Mouse (Mus musculus) liver, embryonic 14.5 days (tissue): ENCODE results near the gene Apbb2. TPM values are rescaled to one million over a fixed set of nuclear protein-coding genes. Genes with fewer than 3 reads are reported as not detected.
A peak's percentile ranks its signal among the peaks of the same experiment; 100 is the strongest.

Experiments used
- ATAC-seq: fragments of 200-750 bp; cut with Nextera tagmentation; 2 replicates; pipeline ENCODE4 v1.8.0; 2017; ENCODE audit warnings: moderate number of reproducible peaks, mild to moderate bottlenecking, moderate library complexity; ENCODE audit not compliant: insufficient read depth
- DNase-seq, 3 experiments: peaks; one replicate each; pipeline ENCODE4 v3.0.0-alpha.2; 2012 to 2013; ENCODE audit warnings: low read depth in 3 of 3, low spot score in 3 of 3
- H3K27ac ChIP-seq: fragments of 300-500 bp; sonication (generic); 2 replicates; pipeline ENCODE4 v1.5.1; 2014; ENCODE audit warnings: moderate library complexity, mild to moderate bottlenecking, control low read depth, inconsistent platforms
- H3K27me3 ChIP-seq: fragments of 300-500 bp; sonication (generic); 2 replicates; pipeline ENCODE4 v1.6.1; 2014; ENCODE audit warnings: mild to moderate bottlenecking, low read length, moderate library complexity; ENCODE audit not compliant: control insufficient read depth, insufficient read depth
- H3K36me3 ChIP-seq: fragments of 300-500 bp; sonication (generic); replicated peaks from 2 replicates; pipeline ENCODE4 v1.6.1; 2014; ENCODE audit warnings: low read depth; ENCODE audit not compliant: control insufficient read depth, insufficient read depth
- H3K4me1 ChIP-seq, 2 experiments: fragments of 200-500 bp in 1 of 2; fragments of 300-500 bp in 1 of 2; sonication (generic) in 1 of 2; replicated peaks; 2 replicates each; pipeline ENCODE4 v1.6.1; 2012 to 2014; ENCODE audit warnings: antibody characterized with exemption in 1 of 2, inconsistent platforms in 1 of 2, low read length in 1 of 2; ENCODE audit not compliant: control insufficient read depth in 2 of 2, insufficient read depth in 2 of 2
- H3K4me2 ChIP-seq: fragments of 300-500 bp; sonication (generic); 2 replicates; pipeline ENCODE4 v1.6.1; 2014; ENCODE audit warnings: low read depth, mild to moderate bottlenecking, control low read depth, moderate library complexity
- H3K4me3 ChIP-seq, 2 experiments: fragments of 200-500 bp in 1 of 2; fragments of 300-500 bp in 1 of 2; sonication (generic) in 1 of 2; 2 replicates each; pipeline ENCODE4 v1.5.1; 2012 to 2014; ENCODE audit warnings: low read depth in 2 of 2, low read length in 2 of 2, mild to moderate bottlenecking in 2 of 2, control low read depth in 1 of 2, inconsistent platforms in 1 of 2, moderate library complexity in 1 of 2; ENCODE audit not compliant: insufficient read depth in 1 of 2
- H3K9ac ChIP-seq: fragments of 300-500 bp; sonication (generic); replicated peaks from 2 replicates; pipeline ENCODE4 v1.6.1; 2014; ENCODE audit warnings: mild to moderate bottlenecking, control low read depth, moderate library complexity
- H3K9me3 ChIP-seq: fragments of 300-500 bp; sonication (generic); 2 replicates; pipeline ENCODE4 v1.6.1; 2016; ENCODE audit warnings: low read length, mixed read lengths; ENCODE audit not compliant: control insufficient read depth
- CTCF ChIP-seq: IDR thresholded peaks from 2 replicates; pipeline ENCODE4 v1.5.1; 2016; ENCODE audit warnings: antibody characterized with exemption, low read depth, control low read depth
- EP300 ChIP-seq: IDR thresholded peaks from 2 replicates; pipeline ENCODE4 v1.6.1; 2016; ENCODE audit warnings: antibody characterized with exemption, low read depth
- WGBS: fragments of 180-500 bp; shearing (Covaris S2); extraction: QIAGEN DNeasy Blood & Tissue Kit; methylation state at CpG from one replicate; pipeline ENCODE4 v1.1.7; 2014; ENCODE audit not compliant: insufficient replicate concordance; 5-methylcytosine and 5-hydroxymethylcytosine counted together
- polyA plus RNA-seq, 2 experiments: library from polyadenylated mRNA; depleted of rRNA in 1 of 2; stranded (reverse) in 1 of 2; unstranded in 1 of 2; fragments of >200 nt; fragmentation: Nextera tagmentation in 1 of 2; extraction: Ambion mirVana in 1 of 2; gene quantifications; 2 replicates each; pipeline versions ENCODE4 v1.2.1 to v1.2.3; 2012 to 2014

The Apbb2 gene
- polyA plus RNA-seq, 2 experiments, result 0.92 to 2.8 TPM

DNA sequence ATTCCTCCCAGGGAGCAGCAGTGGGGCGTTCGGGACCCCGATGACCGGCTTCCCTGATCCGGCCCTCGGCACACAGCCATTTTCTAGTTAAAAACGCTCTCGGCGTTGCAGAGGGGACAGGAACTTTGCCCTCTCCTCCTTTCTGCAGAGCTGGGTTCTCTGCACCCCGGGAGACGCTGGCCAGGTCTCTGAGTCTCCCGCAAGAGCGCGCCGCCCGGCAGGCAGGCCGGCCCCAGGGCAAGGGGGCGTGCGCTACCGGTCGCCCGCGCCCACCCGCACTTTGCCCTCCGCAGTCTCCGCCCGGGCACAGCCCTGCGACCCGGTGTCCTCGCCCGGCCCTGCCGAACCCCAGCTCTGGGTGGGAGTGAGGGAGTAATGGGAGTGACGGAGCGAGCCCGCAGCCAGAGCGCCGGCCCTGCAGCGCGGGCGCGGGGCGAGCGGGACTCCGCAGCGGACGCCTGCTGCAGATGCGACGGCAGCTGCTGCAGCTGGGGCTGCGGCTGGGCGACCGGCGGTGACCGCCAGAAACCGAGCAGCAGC lies 593 bp downstream of the Apbb2 start:
- under 1% methylated on average over 47 of the region's 54 CpGs for WGBS
- Histone ChIP-seq H3K4me2 (peak overlapping the region; percentile 56), H3K4me3 (peak overlapping the region; percentile 56 to 58), H3K4me1 (peaks cover 0 to 12% of the 10 kb centered on the region in 2 experiments; a peak in 2 of 4 replicates), H3K36me3 (no peaks in the 10 kb centered on the region), H3K27me3 (peaks cover 44% of the 10 kb centered on the region), H3K27ac (no peak overlapping the region), H3K9ac (0 out of 2 replicates have a peak overlapping the region, but pooled peaks have one; percentile 9), H3K9me3 (no peaks in the 10 kb centered on the region)
- TF ChIP-seq EP300, result no peak
- TF ChIP-seq CTCF, result no peak
- ATAC-seq, result peak; percentile 67
- no peak for DNase-seq

DNA sequence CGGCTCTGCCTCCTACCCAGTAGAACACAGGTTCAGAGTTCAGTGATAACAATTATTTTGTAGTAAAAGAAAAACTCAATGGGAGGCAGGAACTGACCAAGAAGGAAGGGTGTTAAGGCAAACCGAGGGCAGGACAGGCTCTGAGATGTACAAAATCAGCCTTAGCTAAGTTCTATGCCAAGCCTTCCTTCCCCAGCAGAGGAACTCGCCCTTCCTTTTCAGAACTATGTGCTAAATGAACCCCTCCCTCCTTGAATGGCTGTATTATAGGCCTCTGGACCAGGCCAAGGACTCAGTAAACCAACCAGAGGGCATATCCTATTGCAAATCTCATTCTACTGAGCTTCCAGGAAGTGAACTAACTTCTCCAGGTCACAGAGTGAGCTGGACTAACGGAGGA lies 3.6 kb downstream of the Apbb2 start:
- Histone ChIP-seq H3K36me3 (no peaks in the 10 kb centered on the region), H3K27me3 (peaks cover 35% of the 10 kb centered on the region), H3K4me1 (peaks cover 0 to 13% of the 10 kb centered on the region in 2 experiments; a peak in 2 of 4 replicates), H3K4me3 (no peak overlapping the region), H3K9me3 (no peaks in the 10 kb centered on the region), H3K4me2 (no peak overlapping the region), H3K27ac (no peak overlapping the region), H3K9ac (no peak overlapping the region)
- ATAC-seq (no peak), DNase-seq (no peak)
- no peak for TF ChIP-seq CTCF
- TF ChIP-seq EP300, result no peak
- 39% methylated on average over 4 of the region's 4 CpGs for WGBS

DNA sequence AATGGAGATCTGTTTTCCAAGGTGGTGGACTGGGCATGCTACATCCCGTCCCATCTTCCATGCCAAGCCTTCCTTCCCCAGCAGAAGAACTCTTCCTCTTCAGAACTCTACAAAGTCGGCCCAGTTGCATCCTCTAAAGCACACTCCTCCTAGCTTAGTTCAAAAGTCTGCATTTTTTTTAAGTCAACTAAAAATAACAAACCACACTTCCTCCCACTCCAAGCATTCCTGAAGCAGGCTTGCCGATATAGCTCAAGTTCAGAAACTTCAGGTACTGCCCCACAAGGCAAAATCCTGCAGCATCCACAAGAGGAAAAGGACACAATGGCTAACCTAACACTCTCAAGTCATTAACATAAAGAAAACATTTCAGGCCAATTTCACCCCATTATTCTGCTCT lies 4.9 kb downstream of the Apbb2 start:
- ATAC-seq, result no peak
- no peak for TF ChIP-seq CTCF
- TF ChIP-seq EP300, result no peak

DNA sequence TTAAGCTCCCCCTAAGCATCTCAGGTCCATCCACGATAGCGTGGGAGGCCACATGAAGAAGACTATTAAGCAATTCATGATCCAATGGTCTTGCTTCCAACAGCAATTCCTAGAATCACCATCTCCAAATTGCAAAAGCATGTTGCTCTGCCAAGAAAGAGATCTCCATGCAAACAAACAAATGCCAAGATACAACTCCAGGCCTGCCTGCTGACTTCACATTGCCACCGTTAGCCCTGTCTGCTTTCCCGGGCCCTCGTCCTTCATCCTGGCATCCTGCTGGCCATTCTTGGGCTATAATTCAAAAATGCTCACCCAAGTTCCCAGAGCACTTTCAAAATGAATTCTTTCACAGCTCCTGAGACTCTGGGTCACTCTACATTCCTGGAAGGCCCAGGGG lies 5.6 kb downstream of the Apbb2 start:
- WGBS, result 76% methylated on average over 5 of the region's 5 CpGs
- H3K4me2 ChIP-seq, result no peak overlapping the region

More for the DNA sequence above, 4.9 kb downstream of the Apbb2 start:
- no peaks in the 10 kb centered on the region for H3K9me3 ChIP-seq
- H3K9ac ChIP-seq, result no peak overlapping the region
- DNase-seq, result no peak
- H3K4me1 ChIP-seq, result peaks cover 0 to 11% of the 10 kb centered on the region in 2 experiments; a peak in 2 of 4 replicates
- H3K4me3 ChIP-seq, result no peak overlapping the region
- H3K4me2 ChIP-seq, result no peak overlapping the region
- peaks cover 23% of the 10 kb centered on the region for H3K27me3 ChIP-seq
- H3K36me3 ChIP-seq, result no peaks in the 10 kb centered on the region
- no peak overlapping the region for H3K27ac ChIP-seq
- 21% methylated on average over 3 of the region's 3 CpGs for WGBS

DNA sequence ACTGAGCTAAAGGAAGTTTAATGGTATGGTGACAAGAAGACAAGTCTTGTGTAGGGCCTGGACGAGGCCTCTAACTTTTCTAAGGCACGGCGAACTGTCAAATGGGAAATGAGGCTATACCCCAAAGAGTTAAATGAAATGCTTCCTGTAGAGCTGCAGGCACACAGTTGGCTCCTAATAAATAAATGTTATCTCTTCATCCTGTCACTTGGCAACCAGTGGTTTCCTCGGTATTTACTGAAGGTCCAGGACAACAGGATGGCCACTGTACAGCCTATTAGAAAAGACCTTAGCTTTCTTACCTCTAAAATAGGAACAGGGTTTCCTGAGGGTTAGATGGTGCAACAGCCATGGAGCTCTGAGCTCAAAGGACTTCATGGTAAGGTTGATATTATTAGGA lies 6.7 kb downstream of the Apbb2 start:
- ATAC-seq (no peak), DNase-seq (no peak)
- Histone ChIP-seq H3K36me3 (no peaks in the 10 kb centered on the region), H3K4me1 (peaks cover 0 to 11% of the 10 kb centered on the region in 2 experiments; a peak in 2 of 4 replicates), H3K9ac (no peak overlapping the region), H3K4me3 (no peak overlapping the region), H3K27ac (no peak overlapping the region), H3K27me3 (peaks cover 4% of the 10 kb centered on the region), H3K9me3 (no peaks in the 10 kb centered on the region), H3K4me2 (no peak overlapping the region)
- 35% methylated on average over 4 of the region's 4 CpGs for WGBS
- TF ChIP-seq CTCF (no peak), EP300 (no peak)

More for the DNA sequence above, 5.6 kb downstream of the Apbb2 start:
- H3K36me3 ChIP-seq, result no peaks in the 10 kb centered on the region
- DNase-seq, result no peak
- no peak overlapping the region for H3K9ac ChIP-seq
- peaks cover 0 to 11% of the 10 kb centered on the region in 2 experiments; a peak in 2 of 4 replicates for H3K4me1 ChIP-seq
- TF ChIP-seq EP300 (no peak), CTCF (no peak)
- no peaks in the 10 kb centered on the region for H3K9me3 ChIP-seq
- H3K27me3 ChIP-seq, result peaks cover 15% of the 10 kb centered on the region
- H3K4me3 ChIP-seq, result no peak overlapping the region
- no peak for ATAC-seq
- H3K27ac ChIP-seq, result no peak overlapping the region
